Mouse (Mus musculus): ENCODE measurements at regions not wholly inside any gene's neighbourhood (a gene's known extent, or its start where the extent isn't known, plus 50 kb on each side); places are given as distances from the start of the nearest gene placed in this dataset.

DNA sequence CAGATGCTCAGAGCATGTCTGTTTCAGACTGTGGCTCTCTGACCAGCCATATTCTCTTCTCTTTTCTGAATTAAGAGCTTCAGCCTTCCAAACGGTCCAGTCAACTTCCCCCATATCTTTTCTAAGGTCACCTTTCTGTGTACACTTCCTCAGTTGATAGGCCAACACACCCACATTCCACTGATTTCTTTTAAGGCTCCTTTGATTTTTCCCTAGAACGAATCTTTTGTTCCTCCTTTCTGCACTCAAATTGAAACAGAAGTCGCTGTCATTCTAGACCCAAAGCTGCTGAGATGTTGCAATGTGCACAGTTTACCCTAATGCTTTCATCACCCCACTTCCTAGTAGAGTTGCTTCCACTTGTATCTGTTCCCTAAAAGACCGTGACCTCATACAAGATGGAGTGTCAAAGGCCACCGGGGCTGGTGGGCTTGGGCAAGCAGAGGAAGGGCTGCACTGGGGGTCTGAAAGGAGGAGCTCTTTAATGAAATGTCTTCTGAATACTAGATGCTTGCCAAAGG, 271.9 kb downstream of the 4933412E24Rik start:
- no peak for TF ChIP-seq GATA4 (IDR thresholded peaks at IDR 0.05; ENCODE audit: insufficient replicate concordance, low read length)

DNA sequence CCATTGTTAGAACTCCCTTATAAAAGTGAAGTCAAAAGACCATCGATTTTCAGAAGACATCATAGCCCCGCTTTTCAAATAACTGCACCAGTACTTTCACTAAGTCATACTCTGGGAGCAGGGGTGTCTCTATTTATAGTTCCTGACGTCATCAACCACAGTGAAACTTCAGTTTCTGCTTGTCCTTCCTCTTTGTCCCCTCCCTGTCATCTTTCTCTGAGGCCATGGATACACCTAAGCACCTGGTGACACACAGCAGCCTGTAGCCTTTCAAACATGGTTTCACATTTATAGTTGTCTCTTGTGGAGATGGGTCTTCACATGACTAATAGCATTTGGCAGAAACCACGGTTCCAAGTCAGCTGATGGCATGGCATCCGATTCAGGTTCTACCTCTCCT, 277.2 kb downstream of the 4933412E24Rik start:
- no peak for TF ChIP-seq GATA4 (IDR thresholded peaks at IDR 0.05; ENCODE audit: insufficient replicate concordance, low read length)

DNA sequence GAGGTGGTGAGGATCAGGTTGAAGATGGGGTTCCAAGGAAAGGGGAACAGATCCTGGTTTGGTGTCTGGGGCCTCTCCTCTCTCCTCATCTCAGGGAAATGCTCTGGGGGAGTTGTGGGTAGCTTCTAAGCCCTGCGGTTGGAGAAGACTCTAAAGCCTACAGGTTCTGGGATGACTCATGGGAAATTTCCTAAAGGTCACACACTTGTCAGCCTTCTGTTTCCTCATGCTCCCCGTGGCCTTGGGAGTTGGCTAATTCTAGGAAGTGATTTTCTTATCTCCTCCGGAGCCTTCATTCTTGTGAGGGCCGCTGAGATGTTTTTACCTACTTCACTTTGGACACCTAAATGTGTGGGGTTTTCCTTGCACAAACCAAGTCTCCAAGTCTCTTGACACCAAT, 279.2 kb downstream of the 4933412E24Rik start:
- TF ChIP-seq GATA4 (IDR thresholded peaks at IDR 0.05; ENCODE audit: insufficient replicate concordance, low read length) = peak; percentile 8; the same call in 1 of the 2 replicates

DNA sequence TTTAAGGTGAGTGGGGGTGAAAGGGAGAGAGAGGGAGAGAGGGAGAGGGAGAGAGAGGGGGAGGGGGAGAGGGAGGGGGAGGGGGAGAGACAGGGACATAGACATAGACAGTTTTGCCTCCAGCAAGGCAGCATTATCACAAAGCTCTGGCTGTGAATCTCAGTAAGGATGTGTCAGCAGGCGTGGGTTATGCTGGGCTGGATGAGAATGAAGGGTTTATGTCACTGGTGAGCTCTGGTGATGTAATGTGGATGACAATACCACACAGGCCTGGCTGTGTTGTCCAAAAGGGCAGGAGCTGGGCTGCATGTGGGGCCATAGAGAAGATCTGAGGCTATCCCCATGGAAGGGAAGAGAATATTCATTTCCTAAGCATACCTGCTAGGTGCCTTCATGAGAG, 282.0 kb downstream of the 4933412E24Rik start:
- TF ChIP-seq GATA4 (IDR thresholded peaks at IDR 0.05; ENCODE audit: insufficient replicate concordance, low read length) = no peak

DNA sequence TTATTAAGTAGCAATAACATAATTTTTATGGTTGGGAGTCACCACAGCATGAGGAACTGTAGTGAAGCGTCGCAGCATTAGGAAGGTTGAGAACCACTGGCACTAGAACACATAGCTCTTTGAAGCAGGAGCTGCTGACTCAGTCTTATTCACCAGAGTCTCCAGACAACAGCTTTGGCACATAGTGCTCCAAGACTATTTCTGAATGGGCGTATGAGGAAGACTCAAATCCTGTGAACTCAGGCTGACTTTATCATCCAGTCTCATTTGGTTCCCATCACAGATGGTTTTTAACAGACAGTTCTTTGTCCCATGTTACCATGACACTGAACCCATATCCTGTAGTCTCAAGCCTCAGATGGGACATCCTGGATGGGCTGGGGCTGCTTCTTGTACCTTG, 282.5 kb downstream of the 4933412E24Rik start:
- TF ChIP-seq GATA4 (IDR thresholded peaks at IDR 0.05; ENCODE audit: insufficient replicate concordance, low read length) = no peak

DNA sequence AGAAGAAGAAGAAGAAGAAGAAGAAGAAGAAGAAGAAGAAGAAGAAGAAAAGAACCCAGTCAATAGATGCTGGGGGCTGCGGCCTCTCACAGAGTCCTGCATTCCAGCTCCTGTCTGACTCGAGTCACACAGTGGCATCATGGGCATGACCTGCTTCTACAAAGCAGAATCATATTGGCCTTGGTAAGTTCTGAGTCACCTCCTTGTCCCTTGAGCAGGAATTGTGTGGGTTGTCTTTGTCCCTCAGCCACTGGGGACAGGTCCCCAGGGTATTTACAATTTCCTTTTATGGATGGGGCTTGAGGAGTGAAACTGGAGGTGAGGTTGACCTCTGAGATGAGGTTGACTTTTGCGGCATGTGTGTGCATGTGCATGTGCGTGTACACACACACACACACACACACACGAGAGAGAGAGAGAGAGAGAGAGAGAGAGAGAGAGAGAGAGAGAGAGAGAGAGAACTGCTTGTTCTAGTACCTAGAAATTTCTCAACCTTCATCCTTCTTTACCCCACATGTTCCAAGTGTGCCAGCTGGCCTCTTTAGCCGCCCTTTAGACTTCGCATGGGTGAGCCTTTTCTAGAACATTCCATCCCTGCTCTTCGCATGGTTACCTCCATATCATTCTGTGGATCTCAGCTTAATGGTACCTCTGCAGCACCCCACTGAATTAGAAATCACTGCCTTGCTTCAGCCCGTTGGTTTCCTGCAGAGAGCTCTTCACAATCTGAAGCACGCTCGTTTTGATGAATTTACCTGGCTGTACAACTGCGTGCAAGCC, 283.2 kb downstream of the 4933412E24Rik start:
- no peak for TF ChIP-seq GATA4 (IDR thresholded peaks at IDR 0.05; ENCODE audit: insufficient replicate concordance, low read length)

DNA sequence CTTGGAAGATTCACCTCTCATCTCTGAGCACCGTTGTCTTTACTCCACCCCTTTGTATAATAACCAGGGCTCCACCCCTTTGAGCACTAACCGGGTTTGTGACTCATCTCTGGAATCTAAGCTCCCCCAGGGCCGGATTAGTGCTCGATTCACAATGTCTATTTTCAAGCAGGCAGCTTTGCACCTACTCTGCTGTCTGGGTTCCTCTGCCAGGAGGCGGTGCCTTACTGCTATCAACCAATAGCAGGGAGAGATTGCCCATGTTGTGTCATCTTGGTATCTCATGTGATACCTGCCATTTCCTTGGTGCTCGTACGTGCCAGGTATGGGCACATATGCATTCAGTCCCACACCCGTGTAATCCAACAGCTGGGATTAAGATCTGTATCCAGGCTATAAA, 285.3 kb downstream of the 4933412E24Rik start:
- no peak for TF ChIP-seq GATA4 (IDR thresholded peaks at IDR 0.05; ENCODE audit: insufficient replicate concordance, low read length)

DNA sequence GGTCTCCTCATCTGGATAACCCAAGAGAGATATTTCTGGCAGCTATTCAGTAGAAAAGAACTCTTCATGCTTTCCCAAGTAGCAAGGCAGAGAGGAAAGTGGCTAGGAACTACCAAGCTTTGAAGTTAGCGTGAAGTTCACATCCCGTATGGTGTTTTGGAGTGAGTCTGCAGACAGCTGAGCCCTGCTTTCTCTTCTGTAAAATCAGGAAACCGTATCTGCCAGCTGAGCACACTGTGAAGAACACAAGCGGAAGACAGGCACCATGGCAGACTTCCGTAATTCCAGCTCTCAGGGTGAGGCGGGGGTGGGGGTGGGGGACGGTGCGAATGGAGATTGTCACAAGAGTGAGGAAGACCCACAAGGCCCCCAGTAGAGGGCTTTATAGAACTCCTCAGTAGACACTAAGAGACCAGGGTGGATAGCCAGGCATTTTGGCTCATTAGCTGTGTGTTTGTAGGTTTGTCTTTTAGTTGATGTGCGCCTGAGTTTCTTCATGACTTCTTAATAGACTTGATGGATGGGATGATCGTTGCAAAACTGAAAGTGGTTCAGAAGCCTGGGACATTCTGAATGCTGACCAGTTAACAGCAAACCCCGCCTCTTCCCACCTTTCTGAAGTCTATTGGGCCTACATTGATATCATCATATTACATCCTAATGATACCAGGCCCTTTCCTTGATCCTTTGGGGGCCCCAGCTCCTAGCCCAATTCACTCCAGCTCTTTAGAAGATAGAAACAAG, 287.4 kb downstream of the 4933412E24Rik start:
- TF ChIP-seq GATA4 (IDR thresholded peaks at IDR 0.05; ENCODE audit: insufficient replicate concordance, low read length) = no peak

DNA sequence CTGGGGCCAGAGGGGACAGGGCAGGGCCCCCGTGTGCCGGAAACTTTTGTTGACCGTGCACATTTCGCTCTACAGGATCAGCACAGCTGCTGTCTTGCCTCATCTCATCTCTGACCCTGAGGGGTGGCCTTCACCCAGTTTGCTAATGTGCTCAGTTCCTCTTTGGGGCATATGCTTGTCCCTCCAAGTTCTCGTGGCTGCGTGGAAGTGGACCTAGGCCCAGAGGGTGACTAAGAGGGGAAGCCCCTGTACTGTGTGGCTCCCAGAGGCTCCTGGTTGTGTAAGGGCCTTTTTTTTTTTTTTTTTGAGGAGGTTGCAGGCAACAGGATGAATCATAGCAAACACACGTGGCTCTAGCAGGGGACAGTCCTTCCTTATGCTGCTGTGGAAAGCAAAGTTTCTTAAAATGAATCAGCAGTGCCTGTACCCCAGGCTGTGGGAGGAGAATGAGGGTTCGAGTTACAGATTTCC, 288.2 kb downstream of the 4933412E24Rik start:
- TF ChIP-seq GATA4 (IDR thresholded peaks at IDR 0.05; ENCODE audit: insufficient replicate concordance, low read length) = no peak

DNA sequence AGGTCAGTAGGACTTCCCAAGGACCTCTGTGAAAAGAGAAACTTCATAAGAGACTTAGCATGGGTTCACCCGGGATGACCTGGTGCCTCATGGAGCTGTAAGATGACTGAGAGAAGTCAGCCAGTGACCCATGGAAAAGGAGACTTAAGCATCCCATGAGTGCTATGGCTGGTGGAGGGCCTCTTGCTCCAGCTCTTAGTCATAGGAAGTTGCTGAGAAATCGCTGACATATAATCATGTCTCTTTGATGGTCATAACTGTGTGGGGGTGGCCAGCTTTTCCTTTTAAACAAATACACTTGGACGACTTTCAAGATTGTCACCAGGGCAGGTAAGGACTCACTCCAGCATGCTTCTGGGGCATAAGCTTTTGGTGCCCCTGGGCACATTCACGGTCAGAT, 290.5 kb downstream of the 4933412E24Rik start:
- TF ChIP-seq GATA4 (IDR thresholded peaks at IDR 0.05; ENCODE audit: insufficient replicate concordance, low read length) = no peak

DNA sequence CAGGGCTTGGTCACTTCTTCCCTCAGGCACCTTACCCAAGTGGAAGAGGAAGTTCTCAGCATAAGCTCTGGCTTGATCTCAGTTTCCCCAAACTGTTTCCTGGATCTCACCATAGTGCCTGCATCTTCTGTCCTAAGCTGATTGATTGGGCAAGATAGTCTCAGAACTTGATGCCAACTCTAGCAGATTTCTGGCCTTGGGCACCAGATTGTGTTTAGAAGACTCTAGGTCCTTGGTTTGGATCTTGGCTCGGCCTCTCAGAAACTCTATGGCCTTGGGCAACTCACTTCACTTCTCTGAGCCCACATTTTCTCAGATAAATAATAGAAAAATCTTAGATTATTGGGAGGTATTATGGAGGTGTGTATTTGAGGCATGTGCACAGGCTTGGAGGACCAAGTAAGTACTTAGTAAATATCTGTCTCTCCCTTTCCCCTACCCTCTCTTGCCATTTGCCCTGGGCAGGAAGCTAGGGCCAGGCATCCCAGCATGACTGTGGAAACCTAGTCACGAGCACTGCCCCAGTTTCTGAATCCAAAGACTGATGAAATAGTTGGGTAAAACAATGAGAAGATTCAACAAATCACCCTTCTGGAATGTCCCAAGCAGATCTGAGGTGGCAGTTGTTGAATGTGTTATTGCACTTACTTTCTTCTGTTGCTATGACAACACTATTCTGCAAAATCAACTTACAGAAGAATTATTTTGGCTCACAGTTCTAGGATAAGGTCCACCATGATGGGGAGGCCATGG, 293.6 kb downstream of the 4933412E24Rik start:
- TF ChIP-seq GATA4 (IDR thresholded peaks at IDR 0.05; ENCODE audit: insufficient replicate concordance, low read length) = no peak

DNA sequence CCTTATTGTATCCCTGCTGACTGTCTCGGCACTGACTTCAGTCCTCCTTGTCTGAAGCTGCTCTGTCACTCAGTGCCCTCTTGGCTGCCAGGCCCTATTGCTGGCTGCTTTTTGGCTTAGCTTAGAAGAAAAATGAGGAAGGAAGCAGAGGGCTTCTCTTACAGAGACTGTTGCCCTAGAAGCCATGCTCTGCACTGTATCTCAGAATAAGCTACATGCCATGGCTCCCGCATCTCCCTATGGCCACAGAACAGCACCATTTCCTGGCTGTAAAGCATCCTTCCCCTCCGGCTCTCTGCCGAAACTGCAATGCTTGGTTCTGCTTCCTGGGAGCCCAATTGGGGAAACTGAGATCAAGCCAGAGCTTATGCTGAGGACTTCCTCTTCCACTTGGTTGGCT, 295.0 kb downstream of the 4933412E24Rik start:
- no peak for TF ChIP-seq GATA4 (IDR thresholded peaks at IDR 0.05; ENCODE audit: insufficient replicate concordance, low read length)

DNA sequence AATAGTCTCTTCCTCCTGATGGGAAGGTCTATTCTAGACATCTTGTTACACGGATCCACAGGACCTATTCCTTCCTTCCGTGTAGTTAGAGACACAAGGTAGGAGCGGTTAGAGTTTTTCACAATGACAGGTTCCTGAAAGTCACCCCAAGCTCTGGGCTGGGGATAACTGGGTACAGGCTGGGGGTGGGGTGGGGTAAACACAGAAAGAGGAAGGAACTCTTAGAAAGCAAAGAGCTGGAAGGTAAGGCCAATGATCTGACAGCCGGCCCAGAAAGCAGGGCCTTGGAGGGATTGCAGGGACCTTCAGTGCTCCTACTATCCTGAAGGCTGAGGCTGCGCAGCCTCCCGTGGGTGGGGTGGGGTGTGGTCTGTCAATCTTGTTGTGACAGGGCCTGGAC, 295.4 kb downstream of the 4933412E24Rik start:
- no peak for TF ChIP-seq GATA4 (IDR thresholded peaks at IDR 0.05; ENCODE audit: insufficient replicate concordance, low read length)

DNA sequence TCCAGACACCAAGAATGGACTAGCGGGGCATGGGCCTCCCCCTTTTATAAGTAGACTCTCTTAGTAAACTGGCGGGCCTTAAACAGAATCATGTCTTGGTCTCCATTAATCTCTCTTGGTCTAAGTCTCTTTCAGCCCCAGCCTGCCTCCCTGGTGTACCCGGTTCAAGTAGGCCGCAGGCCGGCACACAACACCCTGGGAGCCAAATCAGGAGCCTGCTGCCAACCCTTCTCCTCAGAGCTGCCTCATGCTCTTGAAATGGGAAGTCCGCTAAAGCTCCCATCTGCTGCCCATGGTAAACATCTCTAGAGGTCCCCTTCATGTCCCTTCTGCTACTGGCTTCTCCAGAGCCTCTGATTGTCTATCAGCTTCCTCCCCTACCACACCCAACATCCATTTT, 296.3 kb downstream of the 4933412E24Rik start:
- TF ChIP-seq GATA4 (IDR thresholded peaks at IDR 0.05; ENCODE audit: insufficient replicate concordance, low read length) = no peak

DNA sequence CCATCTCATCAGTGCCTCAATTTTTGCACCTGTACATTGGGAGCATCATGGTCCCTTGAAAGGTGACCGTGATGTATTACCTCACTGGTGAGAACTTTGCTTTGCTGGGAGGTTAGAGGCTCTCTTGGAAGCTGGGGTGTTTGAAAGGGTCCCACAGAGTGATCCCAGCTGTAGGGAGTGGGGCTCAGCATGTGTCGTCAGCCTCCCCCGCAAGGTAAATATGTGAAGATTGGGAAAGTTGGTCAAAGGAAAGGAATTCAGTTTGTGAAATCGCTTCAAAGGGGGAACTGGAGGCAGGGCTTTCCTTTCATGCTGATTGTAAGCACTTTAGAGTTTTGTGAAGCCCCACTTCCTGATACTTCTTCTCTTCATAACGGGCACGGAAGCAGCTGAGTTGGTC, 299.5 kb downstream of the 4933412E24Rik start:
- no peak for TF ChIP-seq GATA4 (IDR thresholded peaks at IDR 0.05; ENCODE audit: insufficient replicate concordance, low read length)
